Comparison of ENCODE assay signal across 21 mouse cellular contexts in genomic region chr8:84806031-84806430, GRCm38 (mm10). TPM values are rescaled to one million over a fixed set of nuclear protein-coding genes. Genes with fewer than 3 reads are reported as not detected.
A peak's percentile ranks its signal among the peaks of the same experiment; 100 is the strongest.
DNase-seq lines count a peak whose midpoint lies in the region; ATAC-seq and TF ChIP-seq lines count a peak whose summit lies in the region.
"Had no signal": no experiment of that assay in that cellular context is flagged by ENCODE, and none has a peak within 500 bp of the region (broad histone marks: within the 10 kb centered on the region; RNA-seq: fewer than 3 reads in every experiment).

No protein-coding gene starts in this region.

- H3K27me3 ChIP-seq in kidney, postnatal 0 days (ENCODE audit: insufficient read depth, low read length): peaks cover 3% of the 10 kb centered on the region; the same call in 1 of the 2 replicates
- H3K27me3 ChIP-seq in kidney, embryonic 16.5 days (ENCODE audit: insufficient read depth, low read length): peaks cover 79% of the 10 kb centered on the region
- H3K27me3 ChIP-seq in lung, embryonic 14.5 days (ENCODE audit: insufficient read depth, low read length): peaks cover 3% of the 10 kb centered on the region; the same call in 1 of the 2 replicates
- no peaks in the 10 kb centered on the region for H3K27me3 ChIP-seq in MEL (ENCODE audit: control insufficient read depth in 1 of 2, insufficient read depth in 2 of 2, low read length in 2 of 2)
- no peaks in the 10 kb centered on the region for H3K27me3 ChIP-seq in stomach, postnatal 0 days (ENCODE audit: control insufficient read depth, insufficient read depth, low read length)
- H3K27me3 ChIP-seq: Patski had no signal

- no peak overlapping the region for H3K4me3 ChIP-seq in kidney, postnatal 0 days (replicated peaks; ENCODE audit: low read depth, low read length)
- no peak overlapping the region for H3K4me3 ChIP-seq in kidney, embryonic 16.5 days (ENCODE audit: low read length)
- H3K4me3 ChIP-seq in lung, embryonic 14.5 days (ENCODE audit: low read depth, low read length): no peak overlapping the region
- no peak overlapping the region for H3K4me3 ChIP-seq in MEL (ENCODE audit: control insufficient read depth in 1 of 2, insufficient read depth in 1 of 2, low read depth in 2 of 2, low read length in 2 of 2)
- no peak overlapping the region for H3K4me3 ChIP-seq in stomach, postnatal 0 days (ENCODE audit: low read depth, low read length)
- H3K4me3 ChIP-seq: embryonic facial prominence, embryonic 13.5 days; forebrain, embryonic 13.5 days; gastrocnemius, adult 2 months; heart, embryonic 13.5 days; hindbrain, embryonic 12.5 days had no signal

- no peaks in the 10 kb centered on the region for H3K9me3 ChIP-seq in kidney, postnatal 0 days (replicated peaks; ENCODE audit: low read length)
- peaks cover 6% of the 10 kb centered on the region for H3K9me3 ChIP-seq in kidney, embryonic 16.5 days (ENCODE audit: low read length)
- no peaks in the 10 kb centered on the region for H3K9me3 ChIP-seq in lung, embryonic 14.5 days (ENCODE audit: low read depth, low read length)
- H3K9me3 ChIP-seq in MEL (replicated peaks; ENCODE audit: insufficient read depth, low read length): no peaks in the 10 kb centered on the region
- H3K9me3 ChIP-seq in stomach, postnatal 0 days (ENCODE audit: control insufficient read depth, low read length): no peaks in the 10 kb centered on the region
- H3K9me3 ChIP-seq: forebrain, embryonic 13.5 days had no signal

- no peak overlapping the region for H3K27ac ChIP-seq in kidney, postnatal 0 days
- no peak overlapping the region for H3K27ac ChIP-seq in kidney, embryonic 16.5 days (ENCODE audit: low read length)
- no peak overlapping the region for H3K27ac ChIP-seq in lung, embryonic 14.5 days (ENCODE audit: low read depth)
- no peak overlapping the region for H3K27ac ChIP-seq in MEL (ENCODE audit: control insufficient read depth, low read depth, low read length)
- H3K27ac ChIP-seq in stomach, postnatal 0 days (replicated peaks): no peak overlapping the region
- H3K27ac ChIP-seq: embryonic facial prominence, embryonic 13.5 days; forebrain, embryonic 13.5 days; heart, embryonic 13.5 days; hindbrain, embryonic 12.5 days had no signal

- H3K4me2 ChIP-seq in kidney, postnatal 0 days (ENCODE audit: low read length): no peak overlapping the region
- no peak overlapping the region for H3K4me2 ChIP-seq in kidney, embryonic 16.5 days (replicated peaks; ENCODE audit: low read depth, low read length)
- no peak overlapping the region for H3K4me2 ChIP-seq in lung, embryonic 14.5 days
- no peak overlapping the region for H3K4me2 ChIP-seq in stomach, postnatal 0 days (replicated peaks; ENCODE audit: low read depth)
- H3K4me2 ChIP-seq: embryonic facial prominence, embryonic 13.5 days; forebrain, embryonic 13.5 days; heart, embryonic 13.5 days; hindbrain, embryonic 12.5 days had no signal

- H3K4me1 ChIP-seq in kidney, postnatal 0 days (replicated peaks; ENCODE audit: insufficient read depth, low read length): no peaks in the 10 kb centered on the region
- H3K4me1 ChIP-seq in kidney, embryonic 16.5 days (ENCODE audit: insufficient read depth, low read length): peaks cover 5% of the 10 kb centered on the region; the same call in 1 of the 2 replicates
- peaks cover 3% of the 10 kb centered on the region for H3K4me1 ChIP-seq in lung, embryonic 14.5 days (ENCODE audit: insufficient read depth)
- peaks cover 0 to 6% of the 10 kb centered on the region in 2 experiments; a peak in 2 of 4 replicates for H3K4me1 ChIP-seq in MEL (ENCODE audit: control insufficient read depth in 1 of 2, insufficient read depth in 2 of 2, low read length in 2 of 2)
- no peaks in the 10 kb centered on the region for H3K4me1 ChIP-seq in stomach, postnatal 0 days (replicated peaks; ENCODE audit: control insufficient read depth, insufficient read depth)

- no peak overlapping the region for H3K9ac ChIP-seq in kidney, postnatal 0 days (ENCODE audit: low read depth, low read length)
- no peak overlapping the region for H3K9ac ChIP-seq in kidney, embryonic 16.5 days (replicated peaks; ENCODE audit: low read length)
- no peak overlapping the region for H3K9ac ChIP-seq in lung, embryonic 14.5 days
- no peak overlapping the region for H3K9ac ChIP-seq in MEL (ENCODE audit: control insufficient read depth, low read depth, low read length, poor library complexity, severe bottlenecking)
- H3K9ac ChIP-seq in stomach, postnatal 0 days (ENCODE audit: low read length): no peak overlapping the region
- H3K9ac ChIP-seq: embryonic facial prominence, embryonic 13.5 days; forebrain, embryonic 13.5 days; heart, embryonic 13.5 days; hindbrain, embryonic 12.5 days had no signal

- TF ChIP-seq RAD21 in MEL (IDR thresholded peaks at IDR 0.05; ENCODE audit: low read depth, low read length): no peak

- no peak for ATAC-seq in kidney, postnatal 0 days (replicated peaks; ENCODE audit: low FRiP score, low read depth)
- no peak for ATAC-seq in kidney, embryonic 16.5 days (ENCODE audit: low FRiP score, low TSS enrichment)
- ATAC-seq in lung, embryonic 14.5 days (ENCODE audit: insufficient read depth): no peak
- ATAC-seq in stomach, postnatal 0 days (ENCODE audit: low FRiP score, low TSS enrichment): no peak
- ATAC-seq in activated CD4-positive, CD25-positive, alpha-beta regulatory T cell, adult 4 months: no peak
- ATAC-seq: forebrain, embryonic 13.5 days; hindbrain, embryonic 16.5 days; inflammation-experienced regulatory T-cells, adult 6 months; Patski had no signal

- TF ChIP-seq CTCF in kidney, postnatal 0 days (IDR thresholded peaks at IDR 0.05; ENCODE audit: low read depth): 0 out of 2 replicates have a peak, but pooled peaks have one; percentile 11
- TF ChIP-seq CTCF in lung, embryonic 14.5 days (IDR thresholded peaks at IDR 0.05; ENCODE audit: low read depth): peak; percentile 32
- TF ChIP-seq CTCF in MEL (IDR thresholded peaks at IDR 0.05 in 2 of 3, conservative IDR thresholded peaks at IDR 0.05 in 1 of 3; ENCODE audit: control insufficient read depth in 1 of 3, insufficient read depth in 1 of 3, low read depth in 2 of 3, low read length in 3 of 3, poor library complexity in 1 of 3, severe bottlenecking in 1 of 3): peak; percentile 11 to 32 (median 13); a peak in 2 of 6 replicates
- peak; percentile 40; the same call in 1 of the 2 replicates for TF ChIP-seq CTCF in stomach, postnatal 0 days (IDR thresholded peaks at IDR 0.05; ENCODE audit: low read depth)

- no peak for DNase-seq in kidney, postnatal 0 days (ENCODE audit: low spot score)
- no peak for DNase-seq in lung, embryonic 14.5 days
- no peak for DNase-seq in lung, postnatal 10 days
- DNase-seq in MEL (ENCODE audit: low read depth, low spot score): no peak
- no peak for DNase-seq in stomach, postnatal 0 days (ENCODE audit: low spot score)
- DNase-seq: adrenal gland, postnatal 10 days; cerebellum, adult 11-12 months; cerebellum, adult 9-10 months; cerebellum, postnatal 25 days; gastrocnemius, adult 2 months; gastrocnemius, postnatal 25 days; heart, postnatal 36 days had no signal

- no peak for TF ChIP-seq EP300 in MEL (IDR thresholded peaks at IDR 0.05; ENCODE audit: low read depth in 1 of 2, low read length in 2 of 2)
- no peak for TF ChIP-seq EP300 in stomach, postnatal 0 days (optimal IDR thresholded peaks at IDR 0.05)

- WGBS in kidney, postnatal 0 days: 96% methylated on average over 5 of the region's 5 CpGs
- 98% methylated on average over 5 of the region's 5 CpGs for WGBS in kidney, embryonic 16.5 days
- 94% methylated on average over 5 of the region's 5 CpGs for WGBS in lung, embryonic 14.5 days
- 95% methylated on average over 5 of the region's 5 CpGs for WGBS in stomach, postnatal 0 days

- no peaks in the 10 kb centered on the region for H3K79me2 ChIP-seq in MEL (ENCODE audit: control insufficient read depth, insufficient read depth, low read length, poor library complexity)

- H3K36me3 ChIP-seq in kidney, postnatal 0 days (ENCODE audit: insufficient read depth, low read length): no peaks in the 10 kb centered on the region
- no peaks in the 10 kb centered on the region for H3K36me3 ChIP-seq in kidney, embryonic 16.5 days (ENCODE audit: insufficient read depth, low read length)
- no peaks in the 10 kb centered on the region for H3K36me3 ChIP-seq in lung, embryonic 14.5 days (ENCODE audit: insufficient read depth)
- H3K36me3 ChIP-seq in MEL (ENCODE audit: control insufficient read depth in 1 of 2, insufficient read depth in 2 of 2, low read length in 2 of 2): peaks cover 0 to 3% of the 10 kb centered on the region in 2 experiments; a peak in 1 of 4 replicates
- H3K36me3 ChIP-seq in stomach, postnatal 0 days (ENCODE audit: control insufficient read depth, insufficient read depth, low read length): no peaks in the 10 kb centered on the region
- H3K36me3 ChIP-seq: embryonic facial prominence, embryonic 13.5 days; heart, embryonic 13.5 days; hindbrain, embryonic 12.5 days had no signal

- TF ChIP-seq POLR2A in MEL (IDR thresholded peaks at IDR 0.05; ENCODE audit: control insufficient read depth in 1 of 2, insufficient read depth in 1 of 2, low read depth in 1 of 2, low read length in 2 of 2, poor library complexity in 1 of 2): no peak

RNA-seq across cellular contexts. Expression of gene Nfix, which starts 5.9 kb away (rescaled TPM):
- polyA plus RNA-seq in kidney, postnatal 0 days (2015; fragmentation: Nextera tagmentation; extraction: Ambion mirVana): 21.1 and 22.3 TPM in 2 replicates
- 14.8 and 15.9 TPM in 2 replicates for polyA plus RNA-seq in kidney, embryonic 16.5 days (2015; fragmentation: Nextera tagmentation; extraction: Ambion mirVana)
- polyA plus RNA-seq in lung, embryonic 14.5 days (2014; fragmentation: Nextera tagmentation; extraction: Ambion mirVana): 42.3 and 44.1 TPM in 2 replicates
- total RNA-seq in MEL (2012; rRNA removed): 11.3 and 14.4 TPM in 2 replicates
- 10 to 100 TPM in 1 of 2 experiments, not detected in 1; 29.1 TPM for polyA plus RNA-seq in MEL (2012; ENCODE audit: insufficient read depth in 1 of 2, insufficient read length in 2 of 2, low read depth in 1 of 2, low replicate concordance in 2 of 2, missing spikeins in 1 of 2)
- 36.5 and 36.6 TPM in 2 replicates for polyA plus RNA-seq in stomach, postnatal 0 days (2015; fragmentation: Nextera tagmentation; extraction: Ambion mirVana)
- polyA plus RNA-seq in activated CD4-positive, CD25-positive, alpha-beta regulatory T cell, adult 4 months (2017; shearing (Covaris generic)): 1 to 10 TPM; 2.0 to 2.2 TPM

RNA-seq across cellular contexts. Expression of gene Dand5, which starts 16.6 kb away (rescaled TPM):
- polyA plus RNA-seq in kidney, postnatal 0 days (2015; fragmentation: Nextera tagmentation; extraction: Ambion mirVana): 7.0 and 7.4 TPM in 2 replicates
- polyA plus RNA-seq in kidney, embryonic 16.5 days (2015; fragmentation: Nextera tagmentation; extraction: Ambion mirVana): 6.6 and 9.0 TPM in 2 replicates
- polyA plus RNA-seq in lung, embryonic 14.5 days (2014; fragmentation: Nextera tagmentation; extraction: Ambion mirVana): 4.5 and 4.6 TPM in 2 replicates
- total RNA-seq in MEL (2012; rRNA removed): 1.4 and 1.7 TPM in 2 replicates
- polyA plus RNA-seq in MEL (2012; ENCODE audit: insufficient read depth in 1 of 2, insufficient read length in 2 of 2, low read depth in 1 of 2, low replicate concordance in 2 of 2, missing spikeins in 1 of 2): 1 to 10 TPM in 1 of 2 experiments, not detected in 1; 2.2 TPM
- polyA plus RNA-seq in stomach, postnatal 0 days (2015; fragmentation: Nextera tagmentation; extraction: Ambion mirVana): 3.3 TPM in 2 replicates
- polyA plus RNA-seq in activated CD4-positive, CD25-positive, alpha-beta regulatory T cell, adult 4 months (2017; shearing (Covaris generic)): 1 to 10 TPM; 4.2 to 4.5 TPM

RNA-seq across cellular contexts. Expression of gene Gadd45gip1, which starts 25.3 kb away (rescaled TPM):
- 51.0 and 54.3 TPM in 2 replicates for polyA plus RNA-seq in kidney, postnatal 0 days (2015; fragmentation: Nextera tagmentation; extraction: Ambion mirVana)
- 49.7 and 51.6 TPM in 2 replicates for polyA plus RNA-seq in kidney, embryonic 16.5 days (2015; fragmentation: Nextera tagmentation; extraction: Ambion mirVana)
- polyA plus RNA-seq in lung, embryonic 14.5 days (2014; fragmentation: Nextera tagmentation; extraction: Ambion mirVana): 44.2 and 45.0 TPM in 2 replicates
- total RNA-seq in MEL (2012; rRNA removed): 47.5 and 51.8 TPM in 2 replicates
- polyA plus RNA-seq in MEL (2012; ENCODE audit: insufficient read depth in 1 of 2, insufficient read length in 2 of 2, low read depth in 1 of 2, low replicate concordance in 2 of 2, missing spikeins in 1 of 2): 10 to 100 TPM in 1 of 2 experiments, not detected in 1; 62.9 TPM
- polyA plus RNA-seq in stomach, postnatal 0 days (2015; fragmentation: Nextera tagmentation; extraction: Ambion mirVana): 38.5 and 39.3 TPM in 2 replicates
- polyA plus RNA-seq in activated CD4-positive, CD25-positive, alpha-beta regulatory T cell, adult 4 months (2017; shearing (Covaris generic)): 10 to 100 TPM; 18.5 to 21.5 TPM

RNA-seq across cellular contexts. Expression of gene Rad23a, which starts 34.4 kb away (rescaled TPM):
- polyA plus RNA-seq in kidney, postnatal 0 days (2015; fragmentation: Nextera tagmentation; extraction: Ambion mirVana): 97.1 and 98.9 TPM in 2 replicates
- 109 and 114 TPM in 2 replicates for polyA plus RNA-seq in kidney, embryonic 16.5 days (2015; fragmentation: Nextera tagmentation; extraction: Ambion mirVana)
- polyA plus RNA-seq in lung, embryonic 14.5 days (2014; fragmentation: Nextera tagmentation; extraction: Ambion mirVana): 118 and 123 TPM in 2 replicates
- 62.6 and 66.7 TPM in 2 replicates for total RNA-seq in MEL (2012; rRNA removed)
- 100 to 1,000 TPM in 1 of 2 experiments, not detected in 1; 155 TPM for polyA plus RNA-seq in MEL (2012; ENCODE audit: insufficient read depth in 1 of 2, insufficient read length in 2 of 2, low read depth in 1 of 2, low replicate concordance in 2 of 2, missing spikeins in 1 of 2)
- polyA plus RNA-seq in stomach, postnatal 0 days (2015; fragmentation: Nextera tagmentation; extraction: Ambion mirVana): 69.8 and 70.6 TPM in 2 replicates
- 100 to 1,000 TPM; 125 to 131 TPM for polyA plus RNA-seq in activated CD4-positive, CD25-positive, alpha-beta regulatory T cell, adult 4 months (2017; shearing (Covaris generic))

RNA-seq across cellular contexts. Expression of gene Calr, which starts 40.7 kb away (rescaled TPM):
- 644 and 753 TPM in 2 replicates for polyA plus RNA-seq in kidney, postnatal 0 days (2015; fragmentation: Nextera tagmentation; extraction: Ambion mirVana)
- polyA plus RNA-seq in kidney, embryonic 16.5 days (2015; fragmentation: Nextera tagmentation; extraction: Ambion mirVana): 1,143 and 1,180 TPM in 2 replicates
- polyA plus RNA-seq in lung, embryonic 14.5 days (2014; fragmentation: Nextera tagmentation; extraction: Ambion mirVana): 886 and 920 TPM in 2 replicates
- 550 and 567 TPM in 2 replicates for total RNA-seq in MEL (2012; rRNA removed)
- 1,000 to 10,000 TPM in 1 of 2 experiments, not detected in 1; 1,110 TPM for polyA plus RNA-seq in MEL (2012; ENCODE audit: insufficient read depth in 1 of 2, insufficient read length in 2 of 2, low read depth in 1 of 2, low replicate concordance in 2 of 2, missing spikeins in 1 of 2)
- polyA plus RNA-seq in stomach, postnatal 0 days (2015; fragmentation: Nextera tagmentation; extraction: Ambion mirVana): 522 and 537 TPM in 2 replicates
- polyA plus RNA-seq in activated CD4-positive, CD25-positive, alpha-beta regulatory T cell, adult 4 months (2017; shearing (Covaris generic)): 100 to 1,000 TPM; 269 to 303 TPM
